Mouse (Mus musculus) mammary gland, adult 2 months (tissue): ENCODE measurements around the gene Tmem266. TPM values are rescaled to one million over a fixed set of nuclear protein-coding genes. Genes with fewer than 3 reads are reported as not detected.

ENCODE experiments used
- polyA plus RNA-seq: library from polyadenylated mRNA; depleted of rRNA; stranded (reverse); fragments of >200 nt; gene quantifications from 2 replicates; pipeline ENCODE4 v1.2.3, GENCODE M21; 2012; ENCODE audit warnings: low replicate concordance; rRNA removed

The Tmem266 gene
- 0.74 and 0.83 TPM in 2 replicates for polyA plus RNA-seq

GRCm38 (mm10) chr9:55326515-55327233 lies at the start of gene Tmem266, which contains the start of gene Nrg4:
Tmem266 (plus strand) TSS chr9:55326913.
Nrg4 (minus strand) TSS chr9:55326844.

Other genes with a start within 250 kb of the Tmem266 start
- 14.5 and 29.9 TPM in 2 replicates for gene Ube2q2, start 178.1 kb upstream of the Tmem266 start, polyA plus RNA-seq
- 13.0 and 17.3 TPM in 2 replicates for gene Fbxo22, start 118.0 kb upstream of the Tmem266 start, polyA plus RNA-seq
- 59.7 and 107 TPM in 2 replicates for gene Nrg4, start 69 bp upstream of the Tmem266 start, polyA plus RNA-seq
- gene Etfa, start 185.3 kb downstream of the Tmem266 start, polyA plus RNA-seq, result 77.0 and 159 TPM in 2 replicates
- 0.07 and 0.25 TPM in 2 replicates for gene Isl2, start 211.8 kb downstream of the Tmem266 start, polyA plus RNA-seq